Mouse (Mus musculus) midbrain, embryonic 15.5 days (tissue): ENCODE results near the gene Cmah. TPM values are rescaled to one million over a fixed set of nuclear protein-coding genes. Genes with fewer than 3 reads are reported as not detected.

ENCODE experiments used
- ATAC-seq: fragments of 200-750 bp; cut with Nextera tagmentation; replicated peaks from 2 replicates; pipeline ENCODE4 v1.8.0; 2017; ENCODE audit warnings: moderate TSS enrichment
- H3K27ac ChIP-seq: fragments of 300-500 bp; sonication (generic); 2 replicates; pipeline ENCODE4 v1.5.1; 2015; ENCODE audit warnings: mild to moderate bottlenecking, inconsistent platforms
- H3K27me3 ChIP-seq: fragments of 300-500 bp; sonication (generic); replicated peaks from 2 replicates; pipeline ENCODE4 v1.6.1; 2015; ENCODE audit warnings: inconsistent platforms
- H3K36me3 ChIP-seq: fragments of 300-500 bp; sonication (generic); replicated peaks from 2 replicates; pipeline ENCODE4 v1.6.1; 2015; ENCODE audit warnings: inconsistent platforms
- H3K4me1 ChIP-seq: fragments of 300-500 bp; sonication (generic); 2 replicates; pipeline ENCODE4 v1.6.1; 2015; ENCODE audit warnings: inconsistent platforms
- H3K4me2 ChIP-seq: fragments of 300-500 bp; sonication (generic); 2 replicates; pipeline ENCODE4 v1.6.1; 2015; ENCODE audit warnings: inconsistent platforms, mild to moderate bottlenecking, moderate library complexity
- H3K4me3 ChIP-seq: fragments of 300-500 bp; sonication (generic); 2 replicates; pipeline ENCODE4 v1.5.1; 2015; ENCODE audit warnings: mild to moderate bottlenecking, inconsistent platforms
- H3K9ac ChIP-seq: fragments of 300-500 bp; sonication (generic); 2 replicates; pipeline ENCODE4 v1.6.1; 2015; ENCODE audit warnings: mild to moderate bottlenecking, inconsistent platforms
- H3K9me3 ChIP-seq: fragments of 300-500 bp; sonication (generic); 2 replicates; pipeline ENCODE4 v1.6.1; 2016; ENCODE audit warnings: inconsistent platforms
- WGBS: fragments of 180-500 bp; shearing (Covaris S2); methylation state at CpG from one replicate; pipeline ENCODE4 v1.1.7; 2015; ENCODE audit warnings: mixed read lengths; 5-methylcytosine and 5-hydroxymethylcytosine counted together
- polyA plus RNA-seq: library from polyadenylated mRNA; unstranded; fragments of >200 nt; fragmentation: Nextera tagmentation; extraction: Ambion mirVana; gene quantifications from 2 replicates; pipeline ENCODE4 v1.2.1, GENCODE M21; 2015

Gene Cmah
- polyA plus RNA-seq, 1 experiment from 2014 or later, result 0.18 TPM

GRCm38 (mm10) chr13:24443763-24444347 is 116.7 kb downstream of the Cmah start:
- Histone ChIP-seq H3K27ac (no peak overlapping the region), H3K4me3 (no peak overlapping the region), H3K9me3 (no peaks in the 10 kb centered on the region), H3K27me3 (no peaks in the 10 kb centered on the region), H3K36me3 (no peaks in the 10 kb centered on the region), H3K9ac (no peak overlapping the region), H3K4me1 (no peaks in the 10 kb centered on the region), H3K4me2 (no peak overlapping the region)
- no peak for ATAC-seq
- WGBS, result 85% methylated on average over 4 of the region's 4 CpGs

DNA sequence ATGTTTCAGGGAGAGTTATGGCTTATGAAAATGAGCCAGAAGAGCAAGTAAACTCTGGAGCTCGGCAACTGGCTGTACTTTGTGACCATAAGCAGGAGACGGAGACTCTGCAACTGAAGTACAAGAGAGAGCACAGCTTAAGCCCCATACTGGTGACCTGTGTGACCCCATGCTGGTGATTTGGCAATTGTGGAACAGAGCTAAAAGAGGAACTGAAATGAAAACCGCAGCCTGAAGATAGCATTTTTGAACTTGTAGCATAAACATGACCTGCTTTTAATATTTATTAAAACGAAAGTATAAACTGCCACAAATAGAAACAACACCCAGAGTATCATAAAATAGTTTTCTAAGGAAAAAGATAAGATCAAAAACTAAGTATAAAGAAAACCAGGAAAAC is 117.5 kb downstream of the Cmah start:
- no peak overlapping the region for H3K9ac ChIP-seq
- no peaks in the 10 kb centered on the region for H3K36me3 ChIP-seq
- ATAC-seq, result no peak
- H3K27me3 ChIP-seq, result no peaks in the 10 kb centered on the region
- H3K27ac ChIP-seq, result no peak overlapping the region
- no peaks in the 10 kb centered on the region for H3K4me1 ChIP-seq
- 65% methylated on average over 4 of the region's 4 CpGs for WGBS
- H3K4me2 ChIP-seq, result no peak overlapping the region
- H3K4me3 ChIP-seq, result no peak overlapping the region
- H3K9me3 ChIP-seq, result no peaks in the 10 kb centered on the region

DNA sequence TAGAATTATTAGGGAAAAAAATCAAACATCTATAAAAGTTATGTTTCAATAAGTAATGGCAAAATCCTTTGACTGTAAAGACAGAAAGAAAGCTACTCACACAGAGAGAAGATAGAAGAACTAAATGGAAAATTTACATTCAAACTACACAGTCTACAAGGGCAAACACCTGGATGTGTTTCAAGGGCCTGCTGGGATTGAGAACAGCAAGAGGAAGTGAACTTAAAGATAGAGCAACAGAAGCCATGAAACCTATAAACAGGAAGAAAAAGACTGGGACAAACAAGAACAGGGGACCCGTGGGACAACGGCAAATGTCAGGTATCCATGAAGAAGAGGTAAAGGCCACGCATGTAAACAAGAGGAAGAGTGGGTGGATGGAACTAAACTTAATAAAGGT is 118.0 kb downstream of the Cmah start:
- Histone ChIP-seq H3K27me3 (no peaks in the 10 kb centered on the region), H3K4me1 (no peaks in the 10 kb centered on the region), H3K9ac (no peak overlapping the region), H3K4me2 (no peak overlapping the region), H3K36me3 (no peaks in the 10 kb centered on the region), H3K4me3 (no peak overlapping the region), H3K9me3 (no peaks in the 10 kb centered on the region), H3K27ac (no peak overlapping the region)
- no peak for ATAC-seq
- 87% methylated on average over 3 of the region's 3 CpGs for WGBS

- H3K36me3 ChIP-seq, result no peaks in the 10 kb centered on the region
- no peak overlapping the region for H3K27ac ChIP-seq
- H3K9me3 ChIP-seq, result no peaks in the 10 kb centered on the region
- H3K9ac ChIP-seq, result no peak overlapping the region
- H3K4me3 ChIP-seq, result no peak overlapping the region
- no peaks in the 10 kb centered on the region for H3K4me1 ChIP-seq
- WGBS, result 85% methylated on average over 4 of the region's 4 CpGs
- H3K27me3 ChIP-seq, result no peaks in the 10 kb centered on the region
- ATAC-seq, result no peak
- H3K4me2 ChIP-seq, result no peak overlapping the region
Measured at GRCm38 (mm10) chr13:24446081-24446480, 118.9 kb downstream of the Cmah start.

DNA sequence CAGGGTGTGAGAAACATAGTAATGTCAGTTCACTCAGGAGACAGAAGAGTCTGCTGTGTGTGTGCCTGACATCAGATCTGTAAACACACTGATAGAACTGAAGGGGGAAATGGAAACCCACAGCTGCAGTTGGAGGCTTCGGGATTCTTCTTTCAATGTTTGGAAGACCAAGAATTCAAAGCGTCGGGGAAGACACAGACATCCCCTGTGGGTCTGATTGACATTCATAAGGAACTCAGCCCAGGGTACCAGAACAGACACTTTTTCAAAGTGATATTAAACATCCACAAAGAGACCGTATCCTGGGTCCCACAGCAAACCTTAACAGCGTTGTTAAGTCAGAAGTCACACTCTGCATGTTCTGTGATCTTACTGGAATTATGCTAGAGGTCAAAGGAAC is 119.8 kb downstream of the Cmah start:
- WGBS, result 60% methylated on average over 5 of the region's 5 CpGs
- Histone ChIP-seq H3K9ac (no peak overlapping the region), H3K27me3 (no peaks in the 10 kb centered on the region), H3K4me3 (no peak overlapping the region), H3K4me2 (no peak overlapping the region), H3K9me3 (no peaks in the 10 kb centered on the region), H3K4me1 (no peaks in the 10 kb centered on the region), H3K27ac (no peak overlapping the region), H3K36me3 (no peaks in the 10 kb centered on the region)
- ATAC-seq, result no peak

- 81% methylated on average over 6 of the region's 6 CpGs for WGBS
- Histone ChIP-seq H3K4me3 (no peak overlapping the region), H3K4me1 (no peaks in the 10 kb centered on the region), H3K27me3 (no peaks in the 10 kb centered on the region), H3K36me3 (no peaks in the 10 kb centered on the region), H3K4me2 (no peak overlapping the region), H3K27ac (no peak overlapping the region), H3K9me3 (no peaks in the 10 kb centered on the region), H3K9ac (no peak overlapping the region)
- no peak for ATAC-seq
Measured at GRCm38 (mm10) chr13:24448578-24448977, 121.4 kb downstream of the Cmah start.

DNA sequence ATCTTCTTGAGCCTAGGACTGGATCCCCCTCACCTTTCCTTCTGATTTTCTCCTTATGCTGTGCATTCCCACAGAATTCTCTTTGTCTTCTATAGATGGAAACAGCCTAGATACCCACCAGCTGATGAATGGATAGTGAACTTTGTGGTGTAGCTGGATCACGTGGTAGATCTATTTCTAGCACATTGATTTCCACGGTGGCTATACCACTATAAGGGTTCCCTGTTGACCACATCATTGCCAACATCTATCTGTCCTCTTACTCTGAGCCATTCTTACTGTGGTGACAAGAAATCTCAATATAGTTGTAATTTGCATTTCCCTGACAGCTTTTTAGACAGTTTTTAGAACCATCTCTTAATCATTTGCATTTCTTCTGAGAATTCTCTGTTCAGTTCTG is 124.3 kb downstream of the Cmah start:
- H3K36me3 ChIP-seq, result no peaks in the 10 kb centered on the region
- H3K9ac ChIP-seq, result no peak overlapping the region
- ATAC-seq, result no peak
- no peak overlapping the region for H3K4me3 ChIP-seq
- H3K4me1 ChIP-seq, result no peaks in the 10 kb centered on the region
- H3K9me3 ChIP-seq, result no peaks in the 10 kb centered on the region
- WGBS, result 67% methylated on average over 2 of the region's 2 CpGs
- no peak overlapping the region for H3K27ac ChIP-seq
- no peaks in the 10 kb centered on the region for H3K27me3 ChIP-seq
- H3K4me2 ChIP-seq, result no peak overlapping the region

DNA sequence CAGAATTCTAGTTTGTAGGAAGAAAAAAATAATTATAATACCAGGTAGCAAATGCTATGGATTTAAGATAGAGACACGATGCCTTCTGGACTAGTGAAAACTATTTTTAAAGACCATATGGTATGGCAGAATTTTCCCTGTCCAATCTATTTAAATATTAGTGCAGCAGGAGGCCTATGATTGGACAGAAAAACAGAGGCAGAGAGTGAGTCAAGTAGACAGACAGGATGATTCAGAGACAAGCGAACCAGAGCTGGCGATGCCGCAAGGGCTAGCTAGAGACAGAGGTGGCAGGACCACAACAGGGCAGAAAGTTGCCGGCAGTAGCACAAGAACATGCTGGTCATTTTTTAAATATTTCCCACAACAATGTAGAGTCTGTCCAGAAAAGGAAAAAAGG is 126.5 kb downstream of the Cmah start:
- H3K4me2 ChIP-seq, result no peak overlapping the region
- no peaks in the 10 kb centered on the region for H3K36me3 ChIP-seq
- no peaks in the 10 kb centered on the region for H3K27me3 ChIP-seq
- no peak overlapping the region for H3K9ac ChIP-seq
- H3K4me3 ChIP-seq, result no peak overlapping the region
- H3K4me1 ChIP-seq, result no peaks in the 10 kb centered on the region
- WGBS, result 94% methylated on average over 5 of the region's 5 CpGs
- ATAC-seq, result no peak
- no peaks in the 10 kb centered on the region for H3K9me3 ChIP-seq
- H3K27ac ChIP-seq, result no peak overlapping the region

- ATAC-seq, result no peak
- Histone ChIP-seq H3K9ac (no peak overlapping the region), H3K36me3 (no peaks in the 10 kb centered on the region), H3K4me3 (no peak overlapping the region), H3K27me3 (no peaks in the 10 kb centered on the region), H3K27ac (no peak overlapping the region), H3K9me3 (no peaks in the 10 kb centered on the region), H3K4me1 (no peaks in the 10 kb centered on the region), H3K4me2 (no peak overlapping the region)
- WGBS, result 94% methylated on average over 4 of the region's 4 CpGs
Measured at GRCm38 (mm10) chr13:24456385-24456784, 129.2 kb downstream of the Cmah start.

DNA sequence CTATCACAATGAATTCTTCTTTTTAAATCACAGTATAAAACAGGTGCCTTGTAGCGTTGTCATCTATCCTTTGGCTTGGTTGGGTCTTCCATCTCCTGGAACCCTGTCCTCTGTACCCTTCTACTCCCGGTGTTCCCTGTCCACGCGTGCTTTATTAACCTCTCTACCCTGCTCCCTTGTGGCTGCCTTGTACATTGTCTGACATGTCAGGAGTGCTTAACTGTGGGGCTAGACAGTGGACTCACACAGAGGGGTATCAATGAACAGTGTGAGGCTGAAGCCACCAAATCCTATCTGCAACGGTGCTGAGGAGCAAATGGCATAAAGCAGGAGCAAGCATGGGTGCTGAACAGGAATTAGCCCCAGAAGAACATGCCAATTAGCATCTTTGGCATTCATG is 133.3 kb downstream of the Cmah start:
- Histone ChIP-seq H3K9ac (no peak overlapping the region), H3K4me2 (no peak overlapping the region), H3K4me1 (no peaks in the 10 kb centered on the region), H3K36me3 (no peaks in the 10 kb centered on the region), H3K4me3 (no peak overlapping the region), H3K27ac (no peak overlapping the region), H3K9me3 (no peaks in the 10 kb centered on the region), H3K27me3 (no peaks in the 10 kb centered on the region)
- ATAC-seq, result no peak
- WGBS, result 70% methylated on average over 5 of the region's 5 CpGs

DNA sequence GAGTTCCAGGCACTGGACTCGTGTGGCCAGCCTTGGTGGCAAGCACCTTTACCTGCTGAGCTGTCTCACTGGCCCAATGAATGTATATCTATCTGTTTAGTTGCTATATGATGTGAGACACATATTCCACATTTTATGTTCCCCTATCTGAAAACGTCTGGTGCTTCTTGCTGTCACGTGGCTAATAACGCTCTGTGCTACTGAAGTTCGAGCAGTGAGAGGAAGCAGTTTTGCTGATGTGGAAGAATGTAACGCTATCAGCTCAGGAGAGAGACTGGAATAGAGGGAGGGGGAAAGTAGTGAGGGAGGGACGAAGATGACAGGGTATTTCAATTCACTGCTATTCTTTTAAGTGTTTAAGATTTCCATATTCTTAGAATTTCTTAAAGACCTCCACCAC is 136.6 kb downstream of the Cmah start:
- no peak overlapping the region for H3K27ac ChIP-seq
- H3K9ac ChIP-seq, result no peak overlapping the region
- no peaks in the 10 kb centered on the region for H3K4me1 ChIP-seq
- 83% methylated on average over 7 of the region's 7 CpGs for WGBS
- H3K4me3 ChIP-seq, result no peak overlapping the region
- H3K4me2 ChIP-seq, result no peak overlapping the region
- no peaks in the 10 kb centered on the region for H3K36me3 ChIP-seq
- no peak for ATAC-seq
- H3K27me3 ChIP-seq, result no peaks in the 10 kb centered on the region
- H3K9me3 ChIP-seq, result no peaks in the 10 kb centered on the region

DNA sequence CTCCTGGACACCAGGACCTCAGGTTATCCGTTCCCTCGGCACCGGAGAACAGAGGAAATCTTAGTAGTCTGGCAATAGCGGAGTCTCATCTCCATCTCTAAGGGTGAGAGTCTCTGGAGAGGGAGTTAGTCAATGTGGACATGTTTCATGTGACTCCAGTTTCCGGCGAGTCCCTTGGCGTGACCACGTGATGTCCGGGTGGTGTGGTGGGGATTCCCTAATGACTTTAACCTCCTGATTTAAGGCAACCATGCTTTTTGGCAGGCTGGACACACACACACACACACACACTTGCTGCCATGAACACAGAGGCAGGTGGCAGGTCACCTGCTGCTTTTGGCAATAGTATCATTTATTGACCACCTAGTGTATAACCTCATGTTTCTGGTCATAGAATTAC is 138.8 kb downstream of the Cmah start:
- Histone ChIP-seq H3K4me2 (no peak overlapping the region), H3K36me3 (no peaks in the 10 kb centered on the region), H3K27me3 (no peaks in the 10 kb centered on the region), H3K9me3 (no peaks in the 10 kb centered on the region), H3K27ac (no peak overlapping the region), H3K4me1 (no peaks in the 10 kb centered on the region), H3K4me3 (no peak overlapping the region), H3K9ac (no peak overlapping the region)
- ATAC-seq, result no peak
- 94% methylated on average over 9 of the region's 9 CpGs for WGBS

GRCm38 (mm10) chr13:24467806-24468205 is 140.6 kb downstream of the Cmah start:
- Histone ChIP-seq H3K9me3 (no peaks in the 10 kb centered on the region), H3K27me3 (no peaks in the 10 kb centered on the region), H3K4me1 (no peaks in the 10 kb centered on the region), H3K4me3 (no peak overlapping the region), H3K4me2 (no peak overlapping the region), H3K9ac (no peak overlapping the region), H3K36me3 (no peaks in the 10 kb centered on the region), H3K27ac (no peak overlapping the region)
- ATAC-seq, result no peak
- WGBS, result 88% methylated on average over 4 of the region's 4 CpGs
